Mouse (Mus musculus) ES-E14 (cell line): ENCODE measurements around the gene Aqp1.

Source experiments
- HCFC1 ChIP-seq: IDR thresholded peaks from 2 replicates; pipeline ENCODE4 v1.6.1; 2012; ENCODE audit warnings: low read length, inconsistent platforms, borderline replicate concordance; ENCODE audit not compliant: insufficient read depth
- MAFK ChIP-seq: IDR thresholded peaks from 2 replicates; pipeline ENCODE4 v1.6.1; 2014; ENCODE audit warnings: mild to moderate bottlenecking, low read depth, low read length, inconsistent platforms; ENCODE audit not compliant: insufficient read depth

GRCm38 (mm10) chr6:55332773-55333109, 3.5 kb upstream of the Aqp1 start:
- TF ChIP-seq HCFC1, result no peak
- no peak for TF ChIP-seq MAFK
